Mouse (Mus musculus): ENCODE results near the gene Lekr1.
A peak's percentile ranks its signal among the peaks of the same experiment; 100 is the strongest.

The Lekr1 gene

GRCm38 (mm10) chr3:65656902-65657660, 8.9 kb upstream of the Lekr1 start:
- DNase-seq (ENCODE audit: low spot score), result no peak

- peak; percentile 63 for DNase-seq (ENCODE audit: low spot score)
Measured at GRCm38 (mm10) chr3:65658081-65658612, 7.9 kb upstream of the Lekr1 start.

GRCm38 (mm10) chr3:65658721-65659619, 7.1 kb upstream of the Lekr1 start:
- DNase-seq (ENCODE audit: low spot score), result peak; percentile 73

GRCm38 (mm10) chr3:65659620-65659932, 6.5 kb upstream of the Lekr1 start:
- DNase-seq (ENCODE audit: low spot score), result no peak

- DNase-seq (ENCODE audit: low spot score), result no peak
Measured at GRCm38 (mm10) chr3:65660336-65660735, 5.7 kb upstream of the Lekr1 start.

- no peak for DNase-seq (ENCODE audit: low spot score)
Measured at GRCm38 (mm10) chr3:65661731-65662130, 4.3 kb upstream of the Lekr1 start.

GRCm38 (mm10) chr3:65663176-65663575, 2.9 kb upstream of the Lekr1 start:
- DNase-seq (ENCODE audit: low spot score), result no peak

GRCm38 (mm10) chr3:65670216-65670615, 4.2 kb downstream of the Lekr1 start:
- no peak for DNase-seq (ENCODE audit: low spot score)

GRCm38 (mm10) chr3:65673725-65674124, 7.7 kb downstream of the Lekr1 start:
- DNase-seq (ENCODE audit: low spot score), result no peak

- no peak for DNase-seq (ENCODE audit: low spot score)
Measured at GRCm38 (mm10) chr3:65680612-65681011, 14.6 kb downstream of the Lekr1 start.

GRCm38 (mm10) chr3:65689705-65690104, 23.7 kb downstream of the Lekr1 start:
- no peak for DNase-seq (ENCODE audit: low spot score)

- DNase-seq (ENCODE audit: low spot score), result no peak
Measured at GRCm38 (mm10) chr3:65690850-65691249, 24.8 kb downstream of the Lekr1 start.

- no peak for DNase-seq (ENCODE audit: low spot score)
Measured at GRCm38 (mm10) chr3:65699704-65700103, 33.7 kb downstream of the Lekr1 start.

- no peak for DNase-seq (ENCODE audit: low spot score)
Measured at GRCm38 (mm10) chr3:65714372-65714771, 48.3 kb downstream of the Lekr1 start.

- DNase-seq (ENCODE audit: low spot score), result no peak
Measured at GRCm38 (mm10) chr3:65717406-65717805, 51.4 kb downstream of the Lekr1 start.

GRCm38 (mm10) chr3:65722897-65723296, 56.9 kb downstream of the Lekr1 start:
- DNase-seq (ENCODE audit: low spot score), result no peak

GRCm38 (mm10) chr3:65723664-65724063, 57.6 kb downstream of the Lekr1 start:
- DNase-seq (ENCODE audit: low spot score), result no peak

- DNase-seq (ENCODE audit: low spot score), result no peak
Measured at GRCm38 (mm10) chr3:65737816-65738215, 71.8 kb downstream of the Lekr1 start.

- DNase-seq (ENCODE audit: low spot score), result peak; percentile 31
Measured at GRCm38 (mm10) chr3:65744936-65745335, 78.9 kb downstream of the Lekr1 start.

GRCm38 (mm10) chr3:65764511-65765508, 98.8 kb downstream of the Lekr1 start:
- DNase-seq (ENCODE audit: low spot score), result no peak

GRCm38 (mm10) chr3:65766387-65766786, 100.4 kb downstream of the Lekr1 start:
- DNase-seq (ENCODE audit: low spot score), result no peak

All from retina, embryonic 14.5 days (tissue).